Mouse (Mus musculus) c-Kit-negative CD71-positive TER-119-positive erythroid progenitor cells, embryonic 14.5 days (primary cell): ENCODE data around the gene Marc2.

ENCODE experiments used
- DNase-seq: peaks from one replicate; pipeline ENCODE4 v3.0.0-alpha.2; 2013; ENCODE audit warnings: low read depth, low spot score

Gene Marc2

GRCm38 (mm10) chr1:184853922-184854321, 7.7 kb upstream of the Marc2 start:
- DNase-seq: no peak

DNA sequence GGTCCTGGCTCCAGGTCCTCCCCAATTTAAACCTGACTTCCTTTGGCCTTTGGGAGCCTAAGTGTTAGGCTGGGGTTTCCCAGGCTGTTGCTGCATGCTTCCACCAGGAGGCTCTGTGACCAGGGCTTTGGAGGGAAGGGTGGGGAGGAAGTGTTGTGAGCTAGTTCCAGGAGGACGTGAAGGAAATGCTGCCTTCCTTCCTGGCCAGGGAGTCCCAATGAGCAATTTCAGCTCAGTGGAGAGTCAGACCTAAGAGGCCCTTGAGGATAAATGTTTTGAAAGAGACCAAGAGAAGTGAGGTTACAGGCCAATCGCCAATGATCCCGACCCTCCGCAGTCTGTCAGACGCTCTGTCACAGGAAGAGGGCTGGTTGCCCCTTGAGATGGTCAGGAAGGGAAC, 7.1 kb upstream of the Marc2 start:
- DNase-seq: no peak

DNA sequence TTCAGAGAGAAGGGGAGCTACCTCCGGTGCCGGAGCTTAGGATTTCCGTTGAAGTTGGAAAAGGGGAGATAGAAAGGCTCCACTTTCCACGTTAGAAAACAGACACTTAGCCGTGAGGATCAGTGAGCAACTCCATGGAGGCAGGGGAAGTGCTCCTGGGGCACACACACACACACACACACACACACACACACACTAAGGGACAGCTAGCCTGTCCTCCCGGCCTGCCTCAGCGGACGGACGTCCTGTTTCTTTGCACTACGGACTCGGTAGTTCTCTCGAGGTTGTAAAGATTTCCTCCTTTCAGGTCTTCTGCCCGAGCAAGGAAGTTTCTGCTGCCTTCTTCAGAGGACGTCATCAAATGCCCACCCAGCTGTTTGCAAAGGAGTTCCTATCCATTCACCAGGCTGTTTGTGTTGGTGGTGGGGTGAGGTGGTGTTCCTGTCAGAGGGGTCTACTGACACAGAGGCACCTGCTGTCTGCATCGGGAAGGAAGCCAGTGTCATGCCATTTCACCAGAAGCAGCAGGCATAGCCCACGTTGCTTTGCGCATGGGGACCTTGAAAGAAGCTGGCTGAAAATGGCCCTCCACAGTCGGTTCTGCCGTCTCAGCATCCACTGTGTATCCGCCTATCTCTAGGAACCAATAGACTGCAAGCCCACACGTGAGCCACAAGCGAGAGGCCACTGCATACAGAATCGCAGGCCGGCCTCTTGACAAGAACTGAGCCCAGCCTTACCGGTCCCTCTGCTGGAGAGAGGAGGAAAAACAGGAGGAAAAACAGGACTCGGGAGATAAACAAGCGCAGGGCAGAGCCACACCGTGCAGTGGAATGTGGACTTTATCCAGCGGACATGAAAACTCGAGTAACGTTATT, 5.7 kb upstream of the Marc2 start:
- DNase-seq: peak; percentile 52

GRCm38 (mm10) chr1:184851166-184851565, 4.9 kb upstream of the Marc2 start:
- DNase-seq: no peak

DNA sequence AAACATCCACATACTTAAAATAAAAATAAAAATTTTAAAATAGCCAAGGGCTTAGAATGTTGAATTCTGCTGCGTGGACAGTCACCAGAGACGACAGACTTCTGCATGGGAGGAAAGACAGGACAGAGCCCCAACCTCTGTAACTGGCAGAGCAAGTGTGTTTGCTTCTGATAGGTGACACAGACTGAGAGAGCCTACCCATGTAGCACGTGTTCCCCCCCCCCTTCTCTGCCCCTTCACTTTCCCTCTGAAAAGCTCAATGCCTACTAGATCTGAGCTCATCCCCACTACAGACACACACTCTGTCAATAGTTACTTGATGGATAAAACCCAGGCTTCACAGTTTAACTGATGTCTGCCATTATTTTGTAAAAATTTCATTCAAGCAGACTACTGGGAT, 722 bp upstream of the Marc2 start:
- no peak for DNase-seq

DNA sequence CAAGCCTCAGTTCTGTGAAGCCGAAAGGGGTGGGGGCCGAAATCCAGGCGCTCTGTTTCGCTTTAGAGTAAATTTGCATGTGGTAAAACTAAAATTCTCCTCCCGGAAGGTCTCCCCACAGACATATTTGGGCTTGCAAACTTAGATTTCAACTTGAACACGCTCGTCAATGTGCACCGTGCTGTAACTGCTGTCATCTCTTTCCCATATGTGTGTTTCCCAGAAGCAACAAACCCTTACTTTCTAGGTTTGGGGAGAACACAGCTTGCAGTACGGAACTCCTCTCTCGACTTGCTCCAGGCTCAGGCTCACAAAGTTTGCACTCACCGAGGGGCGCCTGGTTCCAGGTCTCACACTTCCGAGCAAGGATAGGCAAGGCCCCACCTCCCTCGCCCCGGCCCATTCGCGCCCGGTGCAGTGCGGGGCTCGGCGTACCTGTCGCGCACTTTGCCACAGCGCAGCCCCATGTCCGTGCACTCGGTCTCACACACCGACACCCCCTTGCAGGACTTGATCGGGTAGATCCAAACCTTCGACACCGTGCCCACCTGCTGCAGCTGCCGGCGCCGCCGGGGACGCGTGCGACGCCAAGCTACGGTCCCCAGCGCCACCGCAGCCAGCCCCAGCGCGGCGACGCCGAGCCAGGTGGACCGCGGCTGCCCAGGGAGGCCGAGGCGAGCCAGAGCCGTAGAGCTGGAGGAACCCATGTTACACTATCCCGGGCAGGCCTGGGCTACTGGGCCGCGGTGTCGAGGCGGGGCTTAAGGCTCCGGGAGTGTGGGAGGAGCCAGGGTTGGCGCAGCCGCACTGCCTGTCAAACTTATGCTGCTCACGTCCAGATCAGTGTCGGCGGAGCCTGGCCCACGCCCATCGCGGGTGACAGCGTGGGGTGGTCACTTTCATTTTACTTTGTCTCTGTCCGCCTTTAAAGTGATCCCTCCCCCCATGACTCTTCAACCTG, 860 bp downstream of the Marc2 start:
- peak; percentile 85 for DNase-seq

GRCm38 (mm10) chr1:184844326-184845066, 1.8 kb downstream of the Marc2 start:
- no peak for DNase-seq

- DNase-seq: no peak
Measured at GRCm38 (mm10) chr1:184837649-184838048, 8.6 kb downstream of the Marc2 start.

DNA sequence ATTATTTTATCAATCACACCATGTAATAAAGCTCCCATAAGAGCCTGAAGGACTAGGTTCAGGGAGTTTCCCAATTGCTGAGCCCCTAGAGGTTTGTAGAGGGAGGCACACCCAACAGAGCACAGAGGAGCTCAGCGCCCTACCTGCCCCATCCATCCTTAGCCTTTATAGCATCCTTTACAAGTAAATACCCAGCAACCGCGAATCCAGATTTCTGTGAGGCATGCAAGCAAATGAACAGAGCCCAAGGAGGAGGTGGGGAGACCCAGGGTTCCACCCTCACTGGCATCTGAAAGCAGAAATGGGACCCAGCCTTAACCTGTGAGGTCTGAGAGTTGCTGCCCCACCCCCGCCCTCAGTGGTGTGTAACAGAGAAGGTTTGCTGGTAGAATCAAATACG, 9.9 kb downstream of the Marc2 start:
- no peak for DNase-seq

- no peak for DNase-seq
Measured at GRCm38 (mm10) chr1:184833499-184833898, 12.8 kb downstream of the Marc2 start.

- DNase-seq: no peak
Measured at GRCm38 (mm10) chr1:184832211-184832610, 14.0 kb downstream of the Marc2 start.

DNA sequence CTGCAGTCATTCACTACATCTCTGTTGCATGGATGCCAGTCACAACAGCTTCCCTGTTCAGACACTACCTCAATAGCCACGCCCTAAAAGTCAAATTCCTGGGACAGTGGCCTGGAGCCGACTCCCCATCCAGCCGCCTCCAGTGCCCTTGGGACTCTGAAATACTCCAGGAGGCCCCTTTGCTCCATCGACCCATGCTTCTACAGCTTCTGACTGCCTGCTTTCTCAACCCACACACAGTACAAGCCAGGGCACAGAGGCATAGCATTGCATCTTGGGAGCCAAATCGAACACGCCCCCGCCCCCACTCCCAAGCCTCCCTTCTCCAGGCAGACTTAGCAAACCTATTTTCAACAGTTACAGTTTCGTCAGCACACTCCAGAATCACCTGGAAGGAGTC, 16.4 kb downstream of the Marc2 start:
- DNase-seq: no peak

DNA sequence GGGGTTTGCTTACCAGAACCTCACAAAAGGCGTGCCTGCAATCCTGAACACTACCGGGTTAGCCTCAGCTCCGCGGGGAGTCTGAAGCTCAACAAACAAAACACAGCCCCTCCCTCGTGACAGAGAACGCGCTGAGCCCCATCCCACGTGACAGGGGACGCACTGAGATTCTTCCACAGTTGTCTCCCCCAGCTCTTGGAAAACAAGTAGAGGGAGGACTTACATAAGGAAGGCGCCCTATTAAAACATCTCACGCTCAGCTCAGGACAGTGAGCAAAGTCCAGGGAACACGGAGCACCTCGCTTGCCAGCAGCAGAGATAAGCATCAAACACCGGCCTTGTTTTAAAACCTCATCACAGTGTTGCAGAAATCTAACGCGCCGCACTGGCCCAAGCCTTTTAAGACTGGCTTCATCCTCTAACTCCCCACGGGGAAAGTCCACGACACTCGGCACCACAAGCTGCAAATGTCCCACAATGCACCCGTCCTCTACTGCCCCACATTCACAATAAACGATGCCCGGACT, 19.0 kb downstream of the Marc2 start:
- DNase-seq: no peak

DNA sequence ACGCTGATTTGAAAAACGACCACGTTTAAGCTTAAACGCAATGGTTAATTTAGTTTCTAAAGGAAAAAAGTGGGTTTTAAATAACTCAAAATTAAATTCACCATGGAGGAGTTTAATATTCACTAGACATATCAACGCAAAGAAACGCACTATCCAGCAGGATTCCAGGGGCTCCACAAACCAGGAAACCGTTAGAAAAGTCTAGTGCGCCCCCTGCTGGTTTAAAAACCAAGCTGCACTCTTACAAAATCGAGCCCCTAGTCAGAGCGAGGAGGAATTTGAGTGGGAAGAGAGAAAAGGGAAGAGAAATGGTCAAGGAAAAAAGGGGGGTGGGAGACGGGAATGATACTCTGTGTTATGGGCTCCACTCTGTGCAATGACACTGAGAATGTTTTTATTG, 21.2 kb downstream of the Marc2 start:
- DNase-seq: no peak

GRCm38 (mm10) chr1:184824439-184824851, 21.8 kb downstream of the Marc2 start:
- no peak for DNase-seq

DNA sequence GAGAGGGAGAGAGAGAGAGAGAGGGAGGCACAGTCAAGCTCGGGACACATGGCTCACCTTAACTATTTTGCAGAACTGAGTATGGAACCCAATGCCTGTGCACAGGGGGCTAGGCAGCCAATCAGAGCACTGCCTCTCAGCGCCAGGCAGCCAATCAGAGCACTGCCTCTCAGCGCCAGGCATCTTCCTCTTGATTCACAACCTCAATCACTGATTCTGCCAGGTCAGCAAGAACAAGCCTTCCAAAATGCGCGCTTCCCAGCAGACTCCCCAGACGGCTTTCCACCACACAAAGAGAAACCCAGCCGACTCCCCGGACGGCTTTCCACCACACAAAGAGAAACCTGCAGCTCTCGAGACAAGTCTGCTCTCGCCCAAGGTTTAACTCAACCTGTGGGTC, 23.6 kb downstream of the Marc2 start:
- no peak for DNase-seq

DNA sequence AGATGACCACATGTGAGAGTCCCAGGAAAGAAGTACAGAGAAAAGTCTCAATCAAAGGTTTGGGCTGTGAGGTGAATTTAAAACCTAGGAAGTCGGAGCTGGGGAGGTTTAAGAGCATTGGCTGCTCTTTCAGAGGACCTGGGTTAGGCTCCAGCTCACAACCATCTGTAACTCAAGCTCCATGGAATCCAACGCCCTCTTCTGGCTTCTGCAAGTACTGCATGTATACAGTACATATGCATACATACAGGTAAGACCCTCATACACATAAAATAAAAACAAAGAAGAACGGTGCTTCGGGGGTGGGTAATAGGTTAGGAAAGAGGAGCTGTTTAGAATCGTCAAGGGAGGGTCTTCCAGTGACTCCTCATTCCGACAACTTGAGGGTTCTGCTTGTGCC, 28.5 kb downstream of the Marc2 start:
- no peak for DNase-seq

- no peak for DNase-seq
Measured at GRCm38 (mm10) chr1:184811716-184812250, 34.5 kb downstream of the Marc2 start.

GRCm38 (mm10) chr1:184810780-184811575, 35.3 kb downstream of the Marc2 start, which contains the start of gene Marc1:
Gene Marc1, minus strand, starts transcription at chr1:184811313.
- no peak for DNase-seq

DNA sequence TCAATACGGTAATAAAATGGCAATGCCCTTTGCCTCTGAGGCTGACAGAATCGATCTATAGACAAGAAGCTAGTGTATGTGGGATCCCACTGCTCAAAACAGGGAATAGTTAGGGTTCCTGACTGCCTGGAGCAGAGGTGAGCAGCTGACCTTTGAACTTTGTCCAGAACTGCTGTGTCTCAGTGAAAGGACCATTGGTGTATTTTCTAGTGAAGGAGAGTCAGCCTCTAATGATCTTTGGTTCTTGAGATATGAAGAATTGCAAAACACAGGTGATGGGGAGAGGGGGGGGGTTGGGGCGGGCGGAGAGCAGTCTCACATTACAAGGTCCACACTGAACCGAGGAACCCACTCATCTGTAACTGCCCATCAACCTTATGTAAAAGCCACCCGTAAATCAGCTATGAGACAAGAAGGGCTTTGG, 36.7 kb downstream of the Marc2 start:
- no peak for DNase-seq
